Mouse (Mus musculus) thymus, postnatal 36 days (tissue): ENCODE results near the gene Krt33b.
A peak's percentile ranks its signal among the peaks of the same experiment; 100 is the strongest.

Experiments
- DNase-seq, 2 experiments: peaks; one replicate each; pipeline ENCODE4 v3.0.0; 2022; ENCODE audit warnings: mixed read lengths in 2 of 2

The Krt33b gene

DNA sequence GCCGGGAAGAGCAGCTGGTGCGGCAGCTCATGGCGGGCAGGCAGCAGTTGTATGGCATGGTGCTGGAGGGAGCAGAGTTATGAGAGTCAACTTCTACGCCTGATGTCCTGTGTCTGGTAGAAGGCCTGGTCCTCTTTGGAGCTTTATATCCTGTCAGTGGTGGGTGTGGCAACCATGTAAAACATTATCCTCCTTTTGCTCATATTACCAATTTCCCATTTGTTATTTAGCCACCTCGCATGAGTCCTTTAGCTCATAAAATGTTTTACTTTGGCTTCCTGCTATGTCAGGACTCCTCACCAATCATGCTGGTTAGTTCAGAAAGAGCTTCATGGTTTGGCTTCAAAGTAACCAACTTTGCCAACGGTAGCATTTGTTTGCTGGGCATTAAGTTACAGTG, at the start of gene Krt33b:
Gene Krt33b (minus strand): TSS at position 101 of the 400 bp plus-strand sequence.
- no peak for DNase-seq

DNA sequence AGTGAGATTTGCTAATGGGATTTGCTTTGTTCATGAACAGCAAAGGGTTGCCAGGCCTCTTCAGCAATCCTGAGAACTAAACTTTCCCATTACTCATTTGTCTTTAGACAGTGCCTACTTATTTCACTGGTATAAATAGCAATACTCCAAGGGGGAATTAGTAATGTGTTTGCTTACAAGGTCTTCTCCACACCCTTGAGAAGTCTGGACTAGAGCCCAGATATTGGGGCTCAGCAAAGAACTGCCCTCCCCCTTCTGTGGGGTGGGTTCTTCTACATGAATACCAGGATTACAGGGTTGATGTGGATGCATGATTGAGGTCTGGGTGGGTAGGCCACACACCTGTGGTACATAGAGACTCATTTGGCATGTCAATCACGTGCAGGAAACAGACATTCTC, 44.2 kb upstream of the Krt33b start:
- DNase-seq, result no peak

DNA sequence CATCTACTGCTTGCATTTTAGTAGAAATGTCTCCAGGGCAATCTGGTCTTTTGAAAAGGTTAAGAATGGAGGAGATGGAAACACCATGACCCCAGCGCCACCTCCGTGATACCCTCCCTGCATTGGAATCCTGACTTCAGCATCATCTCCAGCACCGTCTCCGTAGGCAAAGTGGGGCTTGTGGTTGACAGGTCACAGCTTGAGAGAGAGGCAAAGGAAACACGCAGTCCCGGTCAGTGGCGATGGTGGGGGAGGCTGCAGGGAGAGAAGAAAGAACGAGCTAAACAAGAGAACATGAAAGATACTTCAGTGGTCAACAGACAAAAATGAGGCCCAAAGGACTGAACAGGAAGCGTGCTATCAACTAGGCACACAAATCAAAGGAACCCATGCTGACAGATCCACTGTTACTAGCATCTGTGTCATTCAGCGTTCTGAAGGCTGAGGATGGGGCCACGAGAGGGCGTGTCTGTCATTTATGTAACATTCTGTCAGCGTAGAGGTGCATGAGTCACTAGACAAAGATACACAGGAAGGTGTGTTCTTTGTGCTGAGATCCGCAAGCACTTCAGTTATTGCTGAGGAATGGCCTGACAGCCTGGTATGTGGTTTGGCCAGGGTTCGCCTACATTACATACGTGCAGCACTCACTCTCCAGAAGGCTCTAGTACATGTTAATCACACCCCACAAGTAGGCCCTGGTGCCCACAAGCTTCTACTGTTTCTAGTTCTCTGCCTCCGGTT, 37.8 kb upstream of the Krt33b start:
- DNase-seq, result no peak

DNA sequence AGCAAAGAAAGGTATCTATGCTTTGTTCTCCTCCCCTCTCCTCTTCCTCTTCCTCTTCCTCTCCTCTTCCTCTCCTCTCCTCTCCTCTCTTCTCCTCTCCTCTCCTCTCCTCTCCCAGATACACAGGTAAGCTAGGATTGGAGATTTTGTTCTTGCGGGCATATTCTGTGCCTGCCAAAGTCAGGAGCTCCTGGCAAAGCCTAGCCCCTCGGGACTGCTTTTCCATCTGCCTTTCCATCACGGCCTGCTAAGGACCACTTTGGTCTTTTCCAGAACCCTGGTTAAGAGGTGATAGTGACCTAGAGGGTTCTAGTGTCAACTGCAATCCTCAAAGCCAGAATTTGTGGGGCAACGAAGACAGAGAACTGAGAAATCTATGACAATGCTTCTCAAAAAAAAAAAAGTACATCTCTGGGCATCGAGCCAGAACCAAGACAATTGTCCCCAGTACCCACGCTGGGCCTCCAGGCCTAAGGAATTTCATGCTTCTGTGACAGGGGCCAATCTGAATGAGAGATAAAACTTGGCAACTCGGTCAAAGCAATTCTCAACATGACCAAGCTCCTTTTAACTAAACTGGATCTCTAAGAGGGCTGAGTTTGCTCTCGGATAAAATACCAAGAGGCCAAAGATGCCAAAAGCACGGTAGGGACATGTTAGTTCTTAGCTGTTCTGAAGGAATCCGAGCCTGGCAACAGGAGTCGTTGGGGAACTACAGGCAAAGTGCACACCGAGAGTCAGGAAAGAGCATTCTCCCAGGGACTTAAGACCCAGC, 36.8 kb upstream of the Krt33b start:
- DNase-seq, result no peak

DNA sequence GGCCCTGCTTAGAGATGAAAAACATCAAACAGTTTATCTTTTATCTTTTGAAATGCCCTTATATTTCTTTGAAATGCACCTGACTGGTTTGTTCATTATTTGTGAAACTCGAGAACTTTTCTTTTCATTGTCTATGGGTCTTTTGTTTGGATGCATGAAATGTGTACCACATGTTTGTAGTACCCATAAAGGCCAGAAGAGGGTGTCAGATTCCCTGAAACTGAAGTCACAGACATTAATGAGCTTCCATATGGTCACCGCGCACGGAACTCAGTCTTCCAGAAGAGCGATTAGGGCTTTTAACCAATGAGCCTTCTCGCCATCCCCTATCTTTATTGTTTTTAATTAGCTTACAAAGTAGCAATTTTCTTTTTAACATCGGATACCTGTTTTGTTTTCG, 29.2 kb upstream of the Krt33b start:
- no peak for DNase-seq

DNA sequence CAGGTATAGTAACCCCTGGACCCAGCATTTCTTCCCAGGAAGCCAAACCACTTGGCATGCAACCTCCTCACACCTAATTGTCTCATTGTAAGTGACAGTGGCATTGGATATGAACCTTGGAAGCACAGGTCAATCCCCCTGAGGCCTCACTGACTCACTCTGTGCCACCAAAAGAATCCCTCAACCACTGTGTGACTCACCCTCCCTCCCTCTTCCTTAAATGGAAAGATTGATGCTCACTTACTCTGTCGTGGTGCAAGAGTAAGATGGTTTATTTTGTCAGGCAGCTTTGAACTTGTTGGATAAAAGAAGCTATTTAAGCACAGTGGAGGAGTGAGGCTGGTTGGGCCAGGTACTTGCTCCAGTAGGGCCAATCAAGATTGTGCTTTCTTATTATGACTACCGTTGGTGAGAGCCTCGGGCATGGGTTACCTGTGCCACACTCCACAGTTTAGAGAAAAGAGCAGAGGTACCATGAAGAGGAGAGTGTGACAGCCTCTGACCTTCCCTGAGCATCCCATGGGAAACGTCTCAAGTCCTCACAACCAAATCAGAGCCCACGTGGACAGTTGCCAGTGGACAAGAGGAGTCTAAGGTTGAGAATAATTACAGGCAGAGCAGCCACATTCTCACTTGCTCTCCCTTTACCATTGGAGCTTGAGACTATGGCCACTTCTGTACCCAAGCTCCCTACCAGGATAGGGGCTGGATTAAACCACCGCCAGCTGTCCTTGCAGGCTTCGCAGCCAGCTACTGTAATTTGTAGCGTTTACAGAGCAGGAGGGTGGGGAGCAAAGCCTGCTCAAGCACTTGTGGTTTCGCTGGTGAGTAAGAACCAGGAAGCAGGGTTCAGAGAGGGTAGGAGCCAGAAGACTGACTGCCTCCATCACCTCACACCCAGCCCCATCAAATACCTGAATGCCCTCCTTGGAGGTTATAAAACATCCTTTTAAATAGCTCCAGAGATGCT, 26.3 kb upstream of the Krt33b start:
- no peak for DNase-seq

DNA sequence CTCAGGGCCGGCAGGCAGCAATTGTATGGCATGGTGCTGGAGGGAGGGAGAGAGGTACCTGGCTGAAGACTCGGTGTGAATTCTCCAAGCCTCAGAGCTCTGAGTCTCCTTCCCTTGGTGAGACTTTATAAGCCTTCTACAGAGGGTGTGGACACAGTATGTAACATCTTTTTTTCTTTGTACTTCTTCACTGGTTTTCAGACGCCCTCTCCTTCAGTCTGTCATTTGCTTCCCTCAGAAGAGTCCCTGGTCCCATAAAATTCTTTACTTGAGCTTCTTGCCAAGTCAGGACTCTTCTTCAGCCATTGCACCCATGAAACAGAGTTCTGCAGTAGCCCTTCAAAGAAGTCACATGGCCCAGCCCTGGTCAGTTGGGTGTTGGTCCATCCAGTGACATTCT, 20.8 kb upstream of the Krt33b start, which contains the start of gene Krt31:
Gene Krt31 (minus strand): TSS at position 101 of the 400 bp plus-strand sequence.
- DNase-seq, result no peak

- no peak for DNase-seq
Observed at GRCm38 (mm10) chr11:100047193-100047592, 17.5 kb upstream of the Krt33b start.

DNA sequence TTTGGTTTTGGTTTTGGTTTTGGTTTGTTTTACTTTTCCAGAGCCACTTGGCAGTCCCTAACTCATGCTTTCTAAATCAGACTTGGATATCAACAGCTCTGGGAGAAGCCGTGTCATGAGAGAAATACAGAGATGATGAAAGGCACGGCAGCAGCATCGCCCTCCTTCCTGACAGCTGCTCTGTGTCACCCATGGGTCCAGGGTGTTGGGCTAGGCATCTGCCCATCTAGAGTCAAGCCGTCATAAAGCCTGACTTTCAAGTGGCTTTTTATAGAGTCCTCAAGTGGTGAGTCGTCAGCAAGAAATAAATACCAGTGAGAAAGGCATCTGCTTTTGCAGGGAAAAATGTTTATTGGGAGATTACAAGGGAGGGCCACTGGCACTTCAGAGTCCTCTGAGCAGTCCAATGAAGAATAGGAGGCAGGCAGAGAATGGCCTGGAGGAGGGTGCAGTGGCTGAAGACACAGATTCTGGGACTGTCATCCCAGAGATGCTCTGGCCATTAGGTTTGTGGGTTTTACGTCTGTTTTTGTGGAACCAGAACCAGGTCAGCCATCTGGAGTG, 16.7 kb upstream of the Krt33b start:
- DNase-seq, result no peak

DNA sequence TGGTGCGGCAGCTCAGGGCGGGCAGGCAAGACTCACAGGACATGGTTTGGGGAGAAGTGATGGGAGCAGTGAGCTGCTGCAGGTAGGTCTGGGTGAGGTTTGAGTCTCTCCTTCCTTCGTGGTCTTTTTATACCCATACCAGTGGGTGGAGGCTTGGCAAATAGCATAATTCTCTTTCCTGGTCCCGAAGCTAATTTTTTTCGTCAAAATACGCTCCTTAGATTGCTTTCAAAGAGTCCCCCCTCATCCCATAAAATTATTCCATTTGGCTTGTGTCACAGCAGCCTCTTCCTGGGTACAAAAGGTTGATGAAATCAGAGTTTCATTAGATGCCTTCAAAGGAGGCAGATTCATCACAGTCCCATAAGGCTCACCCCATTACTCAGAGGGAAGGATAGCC, 11.8 kb upstream of the Krt33b start, which contains the start of gene Krt34:
Gene Krt34 (minus strand): TSS at position 101 of the 400 bp plus-strand sequence.
- no peak for DNase-seq

- no peak for DNase-seq
Observed at GRCm38 (mm10) chr11:100021438-100021837, 8.2 kb downstream of the Krt33b start.

DNA sequence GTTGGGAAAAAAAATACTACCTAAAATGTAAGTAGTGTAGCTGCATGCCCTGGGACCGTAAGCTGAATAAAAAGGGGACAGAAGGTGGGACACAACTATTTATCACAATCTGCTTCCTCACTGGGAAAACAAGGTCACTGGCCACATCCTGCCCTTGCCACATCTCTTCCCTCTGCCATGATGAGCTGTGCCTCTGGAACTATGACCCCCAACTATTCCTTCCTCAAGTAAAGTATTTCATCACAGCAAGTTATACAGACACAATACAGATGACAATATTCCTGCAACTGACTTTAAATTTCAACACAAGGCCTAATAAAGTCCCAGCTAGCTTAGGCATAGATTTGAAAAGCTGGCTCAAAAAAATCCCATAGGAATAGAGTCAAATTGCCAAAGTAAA, 10.2 kb downstream of the Krt33b start:
- DNase-seq, result no peak

DNA sequence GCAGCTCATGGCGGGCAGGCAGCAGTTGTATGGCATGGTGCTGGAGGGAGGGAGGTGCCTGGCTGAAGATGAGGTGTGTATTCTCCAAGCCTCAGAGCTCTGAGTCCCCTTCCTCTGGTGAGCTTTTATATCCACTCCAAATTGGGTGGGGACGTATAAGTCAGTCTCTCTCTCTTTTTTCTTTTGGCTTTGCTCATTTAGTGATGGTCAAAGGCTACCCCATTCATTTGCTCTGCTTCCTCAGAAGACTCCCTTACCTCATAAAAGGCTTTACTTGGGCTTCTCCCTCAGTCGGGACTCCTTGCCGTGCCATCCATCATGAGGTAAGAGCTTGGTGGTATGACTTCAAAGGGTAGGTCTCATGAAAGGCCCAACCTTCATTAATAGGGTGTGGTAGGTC, 13.6 kb downstream of the Krt33b start, which contains the start of gene Krt33a:
Gene Krt33a (minus strand): TSS at position 101 of the 400 bp plus-strand sequence.
- no peak for DNase-seq

DNA sequence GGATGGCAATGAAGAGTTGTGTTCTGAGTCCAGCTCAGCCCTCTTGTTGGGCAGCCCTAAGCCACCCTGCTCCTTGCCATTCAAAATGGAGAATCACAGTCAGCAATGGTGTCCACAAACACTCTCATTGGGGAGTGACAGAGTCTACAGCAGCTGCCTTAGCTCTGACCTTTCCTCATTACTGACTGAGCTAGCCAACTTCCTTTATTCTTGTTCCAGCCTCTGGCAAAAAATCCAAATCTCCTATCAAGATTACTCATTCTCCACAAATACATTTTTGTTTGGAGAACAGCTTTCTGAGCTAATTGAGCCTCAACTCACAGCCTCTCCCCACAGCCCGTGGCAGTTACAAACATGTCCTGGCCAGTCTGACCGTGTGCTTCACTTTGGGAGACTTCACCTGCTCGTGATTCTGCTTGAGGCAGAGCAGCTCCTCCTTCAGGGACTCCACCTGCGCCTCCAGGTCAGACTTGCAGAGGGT, 15.9 kb downstream of the Krt33b start:
- no peak for DNase-seq

DNA sequence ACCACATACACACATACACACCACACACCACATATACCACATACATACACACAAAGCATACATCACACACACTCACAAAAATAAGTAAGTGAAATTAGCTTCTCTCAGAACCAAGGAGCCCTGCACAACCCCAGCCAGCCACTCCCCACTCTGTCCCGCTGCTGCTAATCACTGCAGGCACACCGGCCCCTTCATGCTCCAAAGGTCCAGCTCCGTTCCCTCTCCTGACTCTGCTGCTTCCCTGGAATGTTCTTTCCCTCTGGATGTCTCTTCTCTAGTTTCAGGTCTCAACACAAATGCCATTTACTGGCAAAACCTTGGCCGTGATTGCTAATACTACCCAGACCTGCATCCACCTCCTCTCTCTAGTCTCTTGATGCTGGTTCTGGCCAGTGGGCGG, 19.0 kb downstream of the Krt33b start:
- DNase-seq, result no peak

GRCm38 (mm10) chr11:100008336-100008735, 21.3 kb downstream of the Krt33b start:
- DNase-seq, result no peak

GRCm38 (mm10) chr11:100006624-100007023, 23.0 kb downstream of the Krt33b start:
- no peak for DNase-seq

- DNase-seq, result no peak
Observed at GRCm38 (mm10) chr11:100005905-100006304, 23.8 kb downstream of the Krt33b start.

DNA sequence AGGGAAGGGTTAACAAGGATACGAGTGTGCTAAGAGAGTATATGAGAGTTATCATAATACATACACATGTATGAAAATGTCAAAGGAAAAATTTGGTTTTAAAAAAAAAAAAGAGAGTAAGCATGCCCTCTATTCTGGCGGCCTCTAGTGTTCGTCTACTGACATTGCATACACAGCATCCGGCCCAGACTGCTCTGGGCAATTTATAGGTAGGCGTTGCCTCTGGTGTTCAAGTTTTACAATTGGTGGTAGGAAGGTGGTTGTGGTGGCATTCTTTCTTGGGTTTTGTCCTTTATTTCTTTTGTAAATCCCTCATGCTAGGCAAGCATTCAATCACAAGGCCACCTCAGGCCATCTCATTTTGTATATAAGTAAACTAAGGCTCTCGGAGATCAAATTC, 24.8 kb downstream of the Krt33b start:
- peak in 1 of 2 experiments; percentile 4 for DNase-seq

DNA sequence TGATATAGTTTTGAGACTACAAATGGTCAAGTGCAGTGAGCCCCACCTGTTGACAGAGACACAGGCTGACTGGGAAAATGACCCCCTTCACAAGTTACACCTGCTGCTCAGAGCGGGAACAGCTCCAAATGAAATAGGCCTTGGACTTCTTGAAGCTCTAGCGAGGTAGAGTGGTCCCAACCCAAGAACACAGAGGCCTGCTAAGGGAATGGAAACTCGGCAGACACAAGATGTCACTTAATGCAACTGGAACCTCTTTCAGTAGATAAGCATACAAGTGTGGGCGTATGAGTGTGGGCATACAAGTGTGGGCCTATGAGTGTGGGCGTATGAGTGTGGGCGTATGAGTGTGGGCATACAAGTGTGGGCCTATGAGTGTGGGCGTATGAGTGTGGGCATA, 30.6 kb downstream of the Krt33b start:
- no peak for DNase-seq

GRCm38 (mm10) chr11:99994384-99994661, 35.3 kb downstream of the Krt33b start:
- DNase-seq, result no peak

DNA sequence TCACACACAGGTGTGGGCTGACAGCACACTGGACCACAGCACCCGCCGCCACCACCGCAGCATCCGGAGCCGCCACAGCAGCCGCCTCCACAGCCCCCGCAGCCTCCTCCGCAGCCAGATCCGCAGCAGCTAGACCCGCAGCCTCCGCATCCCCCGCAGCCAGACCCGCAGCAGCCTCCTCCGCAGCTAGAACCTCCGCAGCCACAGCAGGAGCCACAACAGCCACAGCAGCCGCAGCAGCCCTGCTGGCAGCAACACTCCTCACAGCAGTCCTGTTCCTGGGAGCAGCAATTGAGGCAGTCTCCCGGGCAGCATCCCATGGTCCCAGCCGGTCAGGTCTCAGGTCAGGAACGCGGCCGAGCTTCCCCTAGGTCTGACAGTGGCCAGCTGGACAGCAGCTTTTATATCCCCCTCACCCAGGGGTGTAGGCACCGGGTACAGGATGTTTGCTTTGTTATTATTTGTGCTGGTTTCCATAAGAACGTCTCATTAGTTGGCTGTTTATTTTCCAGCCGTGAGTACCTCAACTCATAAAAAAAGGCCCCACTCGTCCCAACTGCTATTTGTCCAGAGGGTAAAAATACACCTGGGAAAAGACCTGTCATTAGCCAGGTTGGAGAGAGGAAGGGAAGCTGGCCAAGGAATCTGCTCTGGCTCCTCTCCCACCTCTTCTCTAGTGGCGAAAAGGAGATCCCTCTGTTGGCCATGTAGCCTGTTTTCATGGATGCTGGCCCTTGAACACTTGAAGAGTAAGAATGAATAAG, 35.9 kb downstream of the Krt33b start, which contains the start of gene Krtap17-1:
Gene Krtap17-1 (minus strand): TSS at position 375 of the 764 bp plus-strand sequence.
- no peak for DNase-seq
